Mouse (Mus musculus) olfactory bulb, adult 2 months (tissue): ENCODE results near the gene Me1.

ENCODE experiments used
- CTCF ChIP-seq: fragments of 200-500 bp; IDR thresholded peaks from 2 replicates; pipeline ENCODE4 v1.5.1; 2012; ENCODE audit warnings: low read depth, mild to moderate bottlenecking, low read length, moderate library complexity; ENCODE audit not compliant: insufficient read depth
- POLR2A ChIP-seq: fragments of 200-500 bp; IDR thresholded peaks from 2 replicates; pipeline ENCODE4 v1.6.1; 2012; ENCODE audit warnings: mild to moderate bottlenecking, low read depth, low read length, moderate library complexity; ENCODE audit not compliant: insufficient read depth

GRCm38 (mm10) chr9:86667138-86667750, 28.5 kb downstream of the Me1 start:
- TF ChIP-seq POLR2A: no peak
- TF ChIP-seq CTCF: no peak
